Mouse (Mus musculus) MEL (cell line): ENCODE measurements around the gene Cisd3. TPM values are rescaled to one million over a fixed set of nuclear protein-coding genes. Genes with fewer than 3 reads are reported as not detected.

Source experiments
- DNase-seq: peaks from one replicate; pipeline ENCODE4 v3.0.0; 2011; ENCODE audit warnings: low read depth, low spot score
- H3K27ac ChIP-seq: 2 replicates; pipeline ENCODE4 v1.5.1; 2012; ENCODE audit warnings: low read depth, mild to moderate bottlenecking, control low read depth, low read length, moderate library complexity; ENCODE audit not compliant: control insufficient read depth
- H3K27me3 ChIP-seq, 2 experiments: fragments of 150-350 bp in 1 of 2; sonication (generic) in 1 of 2; 2 replicates each; pipeline ENCODE4 v1.6.1; 2012; ENCODE audit warnings: low read length in 2 of 2, mild to moderate bottlenecking in 2 of 2, improper control_type of control experiment in 1 of 2, moderate library complexity in 1 of 2; ENCODE audit not compliant: insufficient read depth in 2 of 2, control insufficient read depth in 1 of 2
- H3K36me3 ChIP-seq, 2 experiments: 2 replicates each; pipeline ENCODE4 v1.6.1; 2012 to 2014; ENCODE audit warnings: low read length in 2 of 2, improper control_type of control experiment in 1 of 2, inconsistent platforms in 1 of 2, mild to moderate bottlenecking in 1 of 2; ENCODE audit not compliant: insufficient read depth in 2 of 2, control insufficient read depth in 1 of 2
- H3K4me1 ChIP-seq, 2 experiments: fragments of 150-350 bp in 1 of 2; sonication (generic) in 1 of 2; 2 replicates each; pipeline ENCODE4 v1.6.1; 2012; ENCODE audit warnings: low read length in 2 of 2, improper control_type of control experiment in 1 of 2, mild to moderate bottlenecking in 1 of 2; ENCODE audit not compliant: insufficient read depth in 2 of 2, control insufficient read depth in 1 of 2
- H3K4me3 ChIP-seq, 2 experiments: fragments of 150-350 bp in 1 of 2; sonication (generic) in 1 of 2; 2 replicates each; pipeline ENCODE4 v1.5.1; 2012; ENCODE audit warnings: low read depth in 2 of 2, low read length in 2 of 2, mild to moderate bottlenecking in 2 of 2, moderate library complexity in 2 of 2, control low read depth in 1 of 2, improper control_type of control experiment in 1 of 2; ENCODE audit not compliant: control insufficient read depth in 1 of 2, insufficient read depth in 1 of 2
- H3K79me2 ChIP-seq: 2 replicates; pipeline ENCODE4 v1.6.1; 2012; ENCODE audit warnings: mild to moderate bottlenecking, low read length, moderate library complexity; ENCODE audit not compliant: control insufficient read depth, poor library complexity, insufficient read depth
- H3K9ac ChIP-seq: 2 replicates; pipeline ENCODE4 v1.6.1; 2012; ENCODE audit warnings: low read depth, mild to moderate bottlenecking, control low read depth, low read length, moderate library complexity; ENCODE audit not compliant: control insufficient read depth, poor library complexity, severe bottlenecking
- H3K9me3 ChIP-seq: fragments of 150-350 bp; sonication (generic); replicated peaks from 2 replicates; pipeline ENCODE4 v1.6.1; 2012; ENCODE audit warnings: mild to moderate bottlenecking, low read length, improper control_type of control experiment, moderate library complexity; ENCODE audit not compliant: insufficient read depth
- CHD1 ChIP-seq: IDR thresholded peaks from 2 replicates; pipeline ENCODE4 v1.6.1; 2012; ENCODE audit warnings: low read depth, mild to moderate bottlenecking, inconsistent platforms, low read length, improper control_type of control experiment
- ELF1 ChIP-seq: IDR thresholded peaks from 2 replicates; pipeline ENCODE4 v1.6.1; 2014; ENCODE audit warnings: low read depth, mild to moderate bottlenecking, inconsistent platforms, low read length, improper control_type of control experiment, moderate library complexity
- EP300 ChIP-seq, 2 experiments: IDR thresholded peaks; 2 replicates each; pipeline ENCODE4 v1.6.1; 2011; ENCODE audit warnings: improper control_type of control experiment in 2 of 2, low read length in 2 of 2, low read depth in 1 of 2, mild to moderate bottlenecking in 1 of 2
- ETS1 ChIP-seq: IDR thresholded peaks from 2 replicates; pipeline ENCODE4 v1.6.1; 2012; ENCODE audit warnings: low read depth, mild to moderate bottlenecking, inconsistent platforms, low read length, improper control_type of control experiment, moderate library complexity
- MAX ChIP-seq: IDR thresholded peaks from 2 replicates; pipeline ENCODE4 v1.6.1; 2011; ENCODE audit warnings: low read length, improper control_type of control experiment
- MAZ ChIP-seq: IDR thresholded peaks from 2 replicates; pipeline ENCODE4 v1.6.1; 2012; ENCODE audit warnings: low read depth, mild to moderate bottlenecking, inconsistent platforms, low read length, improper control_type of control experiment
- MEF2A ChIP-seq: IDR thresholded peaks from 2 replicates; pipeline ENCODE4 v1.6.1; 2014; ENCODE audit warnings: low read depth, mild to moderate bottlenecking, inconsistent platforms, low read length, improper control_type of control experiment; ENCODE audit not compliant: poor library complexity, insufficient replicate concordance, severe bottlenecking; ENCODE audit errors: extremely low read depth
- MXI1 ChIP-seq: IDR thresholded peaks from 2 replicates; pipeline ENCODE4 v1.6.1; 2011; ENCODE audit warnings: mild to moderate bottlenecking, low read depth, low read length, improper control_type of control experiment
- MYB ChIP-seq: IDR thresholded peaks from 2 replicates; pipeline ENCODE4 v1.6.1; 2011; ENCODE audit warnings: mild to moderate bottlenecking, low read depth, low read length, improper control_type of control experiment
- MYC ChIP-seq: IDR thresholded peaks from 2 replicates; pipeline ENCODE4 v1.6.1; 2011; ENCODE audit warnings: low read depth, mild to moderate bottlenecking, low read length, improper control_type of control experiment, moderate library complexity
- NRF1 ChIP-seq: IDR thresholded peaks from 2 replicates; pipeline ENCODE4 v1.6.1; 2014; ENCODE audit warnings: low read depth, mild to moderate bottlenecking, inconsistent platforms, low read length, improper control_type of control experiment, moderate library complexity; ENCODE audit not compliant: poor library complexity, insufficient read depth, severe bottlenecking
- POLR2A ChIP-seq, 2 experiments: IDR thresholded peaks; 2 replicates each; pipeline ENCODE4 v1.6.1; 2011 to 2012; ENCODE audit warnings: low read length in 2 of 2, mild to moderate bottlenecking in 2 of 2, control low read depth in 1 of 2, improper control_type of control experiment in 1 of 2, low read depth in 1 of 2, moderate library complexity in 1 of 2; ENCODE audit not compliant: control insufficient read depth in 1 of 2, insufficient read depth in 1 of 2, poor library complexity in 1 of 2
- RCOR1 ChIP-seq: IDR thresholded peaks from 2 replicates; pipeline ENCODE4 v1.6.1; 2012; ENCODE audit warnings: low read depth, mild to moderate bottlenecking, inconsistent platforms, low read length, improper control_type of control experiment
- SIN3A ChIP-seq: IDR thresholded peaks from 2 replicates; pipeline ENCODE4 v1.6.1; 2012; ENCODE audit warnings: low read length, improper control_type of control experiment, inconsistent platforms
- TAL1 ChIP-seq: IDR thresholded peaks from 2 replicates; pipeline ENCODE4 v1.6.1; 2012; ENCODE audit warnings: mild to moderate bottlenecking, inconsistent platforms, low read length, moderate library complexity, mixed read lengths
- TBP ChIP-seq: IDR thresholded peaks from 2 replicates; pipeline ENCODE4 v1.8.0; 2011; ENCODE audit warnings: low read depth, low read length, improper control_type of control experiment
- UBTF ChIP-seq: IDR thresholded peaks from 2 replicates; pipeline ENCODE4 v1.6.1; 2012; ENCODE audit warnings: low read depth, mild to moderate bottlenecking, inconsistent platforms, low read length, improper control_type of control experiment, moderate library complexity, borderline replicate concordance; ENCODE audit not compliant: insufficient read depth
- USF2 ChIP-seq, 2 experiments: IDR thresholded peaks; 2 replicates each; pipeline ENCODE4 v1.6.1; 2011 to 2012; ENCODE audit warnings: improper control_type of control experiment in 2 of 2, low read length in 2 of 2, borderline replicate concordance in 1 of 2, inconsistent platforms in 1 of 2, low read depth in 1 of 2, mild to moderate bottlenecking in 1 of 2; ENCODE audit not compliant: insufficient read depth in 1 of 2
- ZMIZ1 ChIP-seq: IDR thresholded peaks from 2 replicates; pipeline ENCODE4 v1.6.1; 2012; ENCODE audit warnings: low read depth, mild to moderate bottlenecking, inconsistent platforms, low read length, improper control_type of control experiment, moderate library complexity
- ZNF384 ChIP-seq: IDR thresholded peaks from 2 replicates; pipeline ENCODE4 v1.6.1; 2012; ENCODE audit warnings: low read depth, mild to moderate bottlenecking, inconsistent platforms, low read length, improper control_type of control experiment
- polyA plus RNA-seq, 2 experiments: library from polyadenylated mRNA; stranded (reverse) in 1 of 2; unstranded in 1 of 2; fragments of >175 nt in 1 of 2; fragments of >200 nt in 1 of 2; gene quantifications; 2 replicates each; pipeline versions ENCODE4 v1.2.1 to v1.2.4; 2012; ENCODE audit warnings: low replicate concordance in 2 of 2, low read depth in 1 of 2; ENCODE audit not compliant: insufficient read length in 2 of 2, insufficient read depth in 1 of 2, missing spikeins in 1 of 2
- total RNA-seq: library from RNA; depleted of rRNA; stranded (reverse); fragments of 300-350 nt; gene quantifications from 2 replicates; pipeline ENCODE4 v1.2.3, GENCODE M21; 2012

Gene Cisd3
- total and polyA plus RNA-seq, 3 experiments, result 1.7 to 6.1 TPM; not detected in 1

DNA sequence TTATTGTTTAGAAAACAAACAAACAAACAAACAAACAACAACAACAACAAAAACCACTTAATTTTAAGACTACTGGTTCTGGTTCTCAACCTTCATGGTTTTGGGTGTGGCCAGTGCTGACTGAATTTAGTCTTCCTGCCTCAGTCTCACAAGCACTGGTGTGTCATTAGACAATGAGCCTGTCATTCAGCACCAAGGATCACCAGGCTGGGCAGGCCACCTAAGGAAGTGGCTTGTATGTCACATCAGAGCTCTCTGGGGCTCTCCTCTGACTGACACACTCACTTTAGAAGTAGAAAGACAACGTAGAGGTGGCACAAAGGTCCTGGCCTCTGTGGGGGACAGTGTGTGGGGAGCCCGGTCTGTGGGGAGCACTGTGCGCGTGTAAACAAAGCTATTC is 33.4 kb downstream of the Cisd3 start:
- Histone ChIP-seq H3K36me3 (peaks cover 3 to 12% of the 10 kb centered on the region in 2 experiments; a peak in 3 of 4 replicates), H3K79me2 (no peaks in the 10 kb centered on the region), H3K9me3 (no peaks in the 10 kb centered on the region), H3K4me1 (peaks cover 0 to 3% of the 10 kb centered on the region in 2 experiments; a peak in 2 of 4 replicates), H3K27ac (no peak overlapping the region; the same call in 1 of the 2 replicates), H3K9ac (no peak overlapping the region), H3K27me3 (no peaks in the 10 kb centered on the region), H3K4me3 (no peak overlapping the region)
- TF ChIP-seq ELF1 (no peak), ETS1 (no peak), NRF1 (no peak), ZMIZ1 (no peak), MAZ (no peak), POLR2A (IDR thresholded peaks at IDR 0.05; ENCODE audit: control insufficient read depth in 1 of 2, insufficient read depth in 1 of 2, low read depth in 1 of 2, low read length in 2 of 2, poor library complexity in 1 of 2) (no peak), TAL1 (no peak), MAX (no peak), RCOR1 (no peak), MEF2A (no peak), SIN3A (no peak), ZNF384 (no peak), MYC (no peak), UBTF (no peak)
- no peak for DNase-seq

DNA sequence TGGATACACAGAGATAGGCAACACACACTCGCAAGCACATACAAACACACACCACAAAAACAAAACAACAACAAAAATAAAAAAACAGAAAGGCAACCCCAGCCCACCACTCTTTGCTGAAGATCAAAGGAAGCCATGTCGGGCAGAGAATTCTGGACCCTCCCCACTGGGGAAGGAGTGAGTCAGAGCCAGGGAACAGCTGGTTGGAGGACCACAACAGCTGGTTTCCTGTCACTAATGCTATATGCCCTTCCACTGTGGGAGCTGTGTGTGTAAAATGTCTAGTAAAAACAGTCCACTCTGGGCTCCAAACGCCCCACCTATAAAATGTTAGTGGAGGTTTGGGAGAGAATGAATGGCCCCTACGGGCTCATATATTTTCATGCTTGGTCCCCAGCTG is 35.7 kb downstream of the Cisd3 start:
- H3K27me3 ChIP-seq, result no peaks in the 10 kb centered on the region
- no peak overlapping the region for H3K27ac ChIP-seq
- no peaks in the 10 kb centered on the region for H3K9me3 ChIP-seq
- TF ChIP-seq MAZ (no peak), TAL1 (no peak), TBP (no peak), USF2 (IDR thresholded peaks at IDR 0.05; ENCODE audit: borderline replicate concordance in 1 of 2, insufficient read depth in 1 of 2, low read depth in 1 of 2, low read length in 2 of 2) (no peak), EP300 (IDR thresholded peaks at IDR 0.05; ENCODE audit: low read depth in 1 of 2, low read length in 2 of 2) (no peak), MYB (no peak), UBTF (no peak), MXI1 (no peak), ETS1 (no peak), ELF1 (no peak), RCOR1 (no peak), NRF1 (no peak), CHD1 (no peak)
- no peak overlapping the region for H3K4me3 ChIP-seq
- H3K9ac ChIP-seq, result no peak overlapping the region
- H3K36me3 ChIP-seq, result peaks cover 3 to 14% of the 10 kb centered on the region in 2 experiments; a peak in 3 of 4 replicates
- peaks cover 0 to 3% of the 10 kb centered on the region in 2 experiments; a peak in 2 of 4 replicates for H3K4me1 ChIP-seq
- H3K79me2 ChIP-seq, result no peaks in the 10 kb centered on the region
- DNase-seq, result no peak
